Mouse (Mus musculus) stomach, postnatal 0 days (tissue): ENCODE results near the gene Izumo2. TPM values are rescaled to one million over a fixed set of nuclear protein-coding genes. Genes with fewer than 3 reads are reported as not detected.

ENCODE experiments used
- ATAC-seq: fragments of 200-750 bp; cut with Nextera tagmentation; 2 replicates; pipeline ENCODE4 v1.8.0; 2017; ENCODE audit not compliant: low FRiP score, low TSS enrichment
- DNase-seq: peaks from one replicate; pipeline ENCODE4 v3.0.0-alpha.2; 2016; ENCODE audit warnings: low spot score
- H3K27ac ChIP-seq: fragments of 300-500 bp; sonication (generic); replicated peaks from 2 replicates; pipeline ENCODE4 v1.5.1; 2014; ENCODE audit warnings: mild to moderate bottlenecking, control low read depth
- H3K27me3 ChIP-seq: fragments of 300-500 bp; sonication (generic); 2 replicates; pipeline ENCODE4 v1.6.1; 2014; ENCODE audit warnings: low read length; ENCODE audit not compliant: control insufficient read depth, insufficient read depth
- H3K36me3 ChIP-seq: fragments of 300-500 bp; sonication (generic); 2 replicates; pipeline ENCODE4 v1.6.1; 2014; ENCODE audit warnings: low read length, mixed read lengths; ENCODE audit not compliant: control insufficient read depth, insufficient read depth
- H3K4me1 ChIP-seq: fragments of 300-500 bp; sonication (generic); replicated peaks from 2 replicates; pipeline ENCODE4 v1.6.1; 2014; ENCODE audit warnings: antibody characterized with exemption; ENCODE audit not compliant: control insufficient read depth, insufficient read depth
- H3K4me2 ChIP-seq: fragments of 300-500 bp; sonication (generic); replicated peaks from 2 replicates; pipeline ENCODE4 v1.6.1; 2014; ENCODE audit warnings: low read depth, mild to moderate bottlenecking, control low read depth, moderate library complexity
- H3K4me3 ChIP-seq: fragments of 300-500 bp; sonication (generic); 2 replicates; pipeline ENCODE4 v1.5.1; 2014; ENCODE audit warnings: low read depth, low read length, control low read depth
- H3K9ac ChIP-seq: fragments of 300-500 bp; sonication (generic); 2 replicates; pipeline ENCODE4 v1.6.1; 2014; ENCODE audit warnings: mild to moderate bottlenecking, low read length, control low read depth, mixed read lengths
- H3K9me3 ChIP-seq: fragments of 300-500 bp; sonication (generic); 2 replicates; pipeline ENCODE4 v1.6.1; 2016; ENCODE audit warnings: low read length; ENCODE audit not compliant: control insufficient read depth
- CTCF ChIP-seq: IDR thresholded peaks from 2 replicates; pipeline ENCODE4 v1.5.1; 2016; ENCODE audit warnings: antibody characterized with exemption, low read depth, mild to moderate bottlenecking, moderate library complexity
- EP300 ChIP-seq: optimal IDR thresholded peaks from 2 replicates; pipeline ENCODE3; 2016; ENCODE audit warnings: antibody characterized with exemption
- WGBS: fragments of 180-500 bp; shearing (Covaris S2); extraction: QIAGEN DNeasy Blood & Tissue Kit; methylation state at CpG from one replicate; pipeline ENCODE4 v1.1.7; 2014; 5-methylcytosine and 5-hydroxymethylcytosine counted together
- polyA plus RNA-seq: library from polyadenylated mRNA; unstranded; fragments of >200 nt; fragmentation: Nextera tagmentation; extraction: Ambion mirVana; gene quantifications from 2 replicates; pipeline ENCODE4 v1.2.1, GENCODE M21; 2015

The Izumo2 gene
- polyA plus RNA-seq, 1 experiment from 2014 or later: not detected

DNA sequence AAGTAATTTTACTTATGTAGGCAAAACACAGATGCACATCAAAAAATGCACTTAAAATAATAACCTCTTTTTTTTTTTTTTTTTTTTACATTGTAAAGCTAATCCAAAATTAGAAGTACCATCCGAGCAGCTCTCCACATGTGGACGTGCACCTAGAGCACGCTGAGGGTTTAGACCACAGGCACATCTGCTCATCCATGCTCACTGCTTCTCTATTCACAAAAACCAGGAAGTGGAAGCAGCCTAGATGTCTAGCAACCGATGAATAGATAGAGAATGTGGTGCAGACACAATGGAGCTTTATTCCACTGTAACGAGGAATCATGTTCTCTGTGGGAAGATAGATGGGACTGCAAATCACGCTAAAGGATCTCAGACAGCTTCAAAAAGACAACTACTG lies 33.4 kb upstream of the Izumo2 start:
- no peak for DNase-seq
- no peak for ATAC-seq
- H3K27me3 ChIP-seq: no peaks in the 10 kb centered on the region
- H3K9me3 ChIP-seq: no peaks in the 10 kb centered on the region
- WGBS: 76% methylated on average over 6 of the region's 6 CpGs
- H3K27ac ChIP-seq: no peak overlapping the region
- H3K4me3 ChIP-seq: no peak overlapping the region
- H3K9ac ChIP-seq: no peak overlapping the region
- TF ChIP-seq CTCF (no peak), EP300 (no peak)
- H3K4me2 ChIP-seq: no peak overlapping the region
- H3K36me3 ChIP-seq: no peaks in the 10 kb centered on the region
- no peaks in the 10 kb centered on the region for H3K4me1 ChIP-seq

DNA sequence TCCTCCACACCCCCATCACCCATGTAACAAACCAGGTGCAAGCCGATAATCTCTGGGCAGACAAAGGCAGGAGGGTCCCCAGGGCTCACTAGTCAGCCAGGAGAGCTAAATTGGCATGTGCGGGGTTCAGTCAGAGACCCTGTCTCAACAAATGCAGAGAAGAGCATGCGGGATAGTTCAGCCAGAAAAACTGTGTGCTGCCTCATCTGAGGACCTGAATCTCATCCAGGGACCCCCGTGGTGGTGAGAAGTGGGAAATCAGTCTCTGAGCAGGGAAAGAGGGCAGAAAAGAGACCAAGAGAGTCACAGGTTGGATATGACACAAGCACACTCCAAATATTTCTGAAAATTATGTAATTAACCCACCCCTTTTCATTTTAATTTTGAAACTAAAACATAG lies 32.4 kb upstream of the Izumo2 start:
- H3K9me3 ChIP-seq: no peaks in the 10 kb centered on the region
- WGBS: 49% methylated on average over 4 of the region's 4 CpGs

GRCm38 (mm10) chr7:44676611-44677010 lies 31.9 kb upstream of the Izumo2 start:
- 48% methylated on average over 2 of the region's 2 CpGs for WGBS
- no peak overlapping the region for H3K4me2 ChIP-seq
- H3K4me1 ChIP-seq: no peaks in the 10 kb centered on the region
- H3K27ac ChIP-seq: no peak overlapping the region
- no peaks in the 10 kb centered on the region for H3K9me3 ChIP-seq
- no peaks in the 10 kb centered on the region for H3K36me3 ChIP-seq
- H3K9ac ChIP-seq: no peak overlapping the region
- ATAC-seq: no peak
- DNase-seq: no peak
- no peaks in the 10 kb centered on the region for H3K27me3 ChIP-seq
- H3K4me3 ChIP-seq: no peak overlapping the region
- no peak for TF ChIP-seq CTCF
- TF ChIP-seq EP300: no peak

More for the DNA sequence above, 32.4 kb upstream of the Izumo2 start:
- Histone ChIP-seq H3K36me3 (no peaks in the 10 kb centered on the region), H3K9ac (no peak overlapping the region), H3K4me1 (no peaks in the 10 kb centered on the region), H3K4me2 (no peak overlapping the region), H3K4me3 (no peak overlapping the region), H3K27ac (no peak overlapping the region), H3K27me3 (no peaks in the 10 kb centered on the region)
- DNase-seq (no peak), ATAC-seq (no peak)
- TF ChIP-seq EP300 (no peak), CTCF (no peak)

DNA sequence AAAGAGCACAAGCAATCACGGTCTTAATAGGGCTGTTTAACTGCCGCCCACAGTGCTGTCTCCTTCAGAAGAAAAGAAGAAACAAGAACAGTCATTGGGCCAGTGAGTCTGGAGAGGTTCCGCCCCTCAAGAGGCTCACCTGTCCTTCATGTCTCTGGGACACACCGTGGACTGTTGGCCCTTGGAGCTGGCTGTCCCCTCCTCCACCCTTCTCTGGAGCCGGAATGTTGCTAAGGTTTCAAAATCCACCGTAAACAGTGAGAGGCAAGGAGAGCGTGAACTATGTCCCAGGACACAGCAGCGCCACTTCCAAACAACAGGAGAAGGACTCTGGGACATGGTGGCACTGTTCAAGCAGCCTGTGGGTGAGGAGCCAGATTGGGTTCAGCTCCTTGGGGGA lies 24.9 kb upstream of the Izumo2 start:
- TF ChIP-seq CTCF (0 out of 2 replicates have a peak, but pooled peaks have one; percentile 12), EP300 (no peak)
- 48% methylated on average over 8 of the region's 8 CpGs for WGBS
- no peaks in the 10 kb centered on the region for H3K4me1 ChIP-seq
- ATAC-seq (peak; percentile 95), DNase-seq (peak; percentile 84)
- H3K4me2 ChIP-seq: no peak overlapping the region
- no peaks in the 10 kb centered on the region for H3K9me3 ChIP-seq
- H3K36me3 ChIP-seq: no peaks in the 10 kb centered on the region
- H3K9ac ChIP-seq: no peak overlapping the region
- no peak overlapping the region for H3K4me3 ChIP-seq
- peak overlapping the region; percentile 61 for H3K27ac ChIP-seq
- H3K27me3 ChIP-seq: no peaks in the 10 kb centered on the region

GRCm38 (mm10) chr7:44685531-44686402 lies 22.8 kb upstream of the Izumo2 start:
- Histone ChIP-seq H3K36me3 (no peaks in the 10 kb centered on the region), H3K4me3 (no peak overlapping the region), H3K4me2 (no peak overlapping the region), H3K27me3 (no peaks in the 10 kb centered on the region), H3K9ac (no peak overlapping the region), H3K4me1 (no peaks in the 10 kb centered on the region), H3K27ac (no peak overlapping the region), H3K9me3 (no peaks in the 10 kb centered on the region)
- DNase-seq (peak; percentile 62), ATAC-seq (no peak)
- no peak for TF ChIP-seq EP300
- TF ChIP-seq CTCF: no peak
- 45% methylated on average over 17 of the region's 17 CpGs for WGBS

DNA sequence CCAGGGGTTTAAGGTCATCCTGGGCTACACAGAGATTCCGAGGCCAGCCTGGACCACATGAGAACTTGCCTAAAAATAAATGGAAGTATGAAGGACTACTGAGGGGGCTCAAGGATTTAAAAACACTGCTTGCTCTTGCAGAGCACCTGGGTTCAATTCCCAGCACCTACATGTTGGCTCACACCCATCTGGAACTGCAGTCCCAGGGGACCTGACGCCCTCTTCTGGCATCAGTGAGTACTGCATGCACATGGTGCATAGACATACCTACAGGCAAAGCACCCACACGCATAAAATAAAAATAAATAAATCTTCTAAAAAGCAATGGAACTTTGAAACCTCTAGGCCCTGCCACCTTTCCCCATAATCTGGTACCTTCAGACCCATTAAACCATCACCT lies 19.7 kb upstream of the Izumo2 start:
- Histone ChIP-seq H3K4me1 (no peaks in the 10 kb centered on the region), H3K36me3 (no peaks in the 10 kb centered on the region), H3K9ac (no peak overlapping the region), H3K27me3 (no peaks in the 10 kb centered on the region), H3K27ac (no peak overlapping the region), H3K4me2 (no peak overlapping the region), H3K9me3 (no peaks in the 10 kb centered on the region), H3K4me3 (no peak overlapping the region)
- peak; percentile 38; the same call in 1 of the 2 replicates for TF ChIP-seq CTCF
- TF ChIP-seq EP300: no peak
- ATAC-seq (no peak), DNase-seq (no peak)
- 62% methylated on average over 3 of the region's 3 CpGs for WGBS
